Mouse (Mus musculus) lung, postnatal 0 days (tissue): Measurements from ENCODE around the gene Prdx6.

Experiments used
- CTCF ChIP-seq: IDR thresholded peaks from 2 replicates; pipeline ENCODE4 v1.5.1; 2016; ENCODE audit warnings: antibody characterized with exemption, mild to moderate bottlenecking
- EP300 ChIP-seq: IDR thresholded peaks from 2 replicates; pipeline ENCODE4 v1.6.1; 2016; ENCODE audit warnings: antibody characterized with exemption, mild to moderate bottlenecking, control low read depth

- TF ChIP-seq CTCF, result no peak
- no peak for TF ChIP-seq EP300
Observed at GRCm38 (mm10) chr1:161271461-161271810, 20.4 kb upstream of the Prdx6 start.
